Mouse (Mus musculus) heart, postnatal 36 days (tissue): ENCODE results near the gene Atp8a1. TPM values are rescaled to one million over a fixed set of nuclear protein-coding genes. Genes with fewer than 3 reads are reported as not detected.

Experiments
- DNase-seq, 2 experiments: peaks; one replicate each; pipeline ENCODE4 v3.0.0; 2021 to 2022
- intact Hi-C: fragments of 180-260 bp; cut with DNase I; formaldehyde crosslinking; loops from one replicate; pipeline ENCODE4 v1.15.1; 2025
- total RNA-seq, 2 experiments: library from RNA; stranded (reverse); gene quantifications; 2 replicates each; pipeline ENCODE4 v1.2.3; 2021

Atp8a1 gene
- total RNA-seq, 2 experiments from 2014 or later: 24.5 to 24.7 TPM

- intact Hi-C loops: loop anchor here (10.0 kb wide), 1 partner anchor 112 kb away; no protein-coding TSS in a partner anchor
These were observed 200.3 kb downstream of the Atp8a1 start for GRCm38 (mm10) chr5:67646756-67647529.

GRCm38 (mm10) chr5:67643537-67644255, 203.5 kb downstream of the Atp8a1 start:
- intact Hi-C loops: loop anchor here (10.0 kb wide), 1 partner anchor 109 kb away; no protein-coding TSS in a partner anchor
- DNase-seq: no peak

More at GRCm38 (mm10) chr5:67646756-67647529, 200.3 kb downstream of the Atp8a1 start:
- no peak for DNase-seq

- intact Hi-C loops: loop anchor here (10.0 kb wide), 1 partner anchor 107 kb away; no protein-coding TSS in a partner anchor
- no peak for DNase-seq
These were observed 205.7 kb downstream of the Atp8a1 start for GRCm38 (mm10) chr5:67641406-67642120.

- intact Hi-C loops: loop anchor here (10.0 kb wide), 1 partner anchor 106 kb away; no protein-coding TSS in a partner anchor
These were observed 206.5 kb downstream of the Atp8a1 start for GRCm38 (mm10) chr5:67640596-67641312.

GRCm38 (mm10) chr5:67634339-67634738, 212.9 kb downstream of the Atp8a1 start:
- intact Hi-C loops: no loop called here
- DNase-seq: no peak

More at GRCm38 (mm10) chr5:67640596-67641312, 206.5 kb downstream of the Atp8a1 start:
- DNase-seq: no peak

GRCm38 (mm10) chr5:67633831-67634268, 213.4 kb downstream of the Atp8a1 start:
- intact Hi-C loops: no loop called here
- no peak for DNase-seq

GRCm38 (mm10) chr5:67633138-67633782, 214.0 kb downstream of the Atp8a1 start:
- no peak for DNase-seq
- intact Hi-C loops: no loop called here

GRCm38 (mm10) chr5:67631261-67631660, 216.0 kb downstream of the Atp8a1 start:
- no peak for DNase-seq
- intact Hi-C loops: no loop called here

GRCm38 (mm10) chr5:67629861-67630260, 217.4 kb downstream of the Atp8a1 start:
- intact Hi-C loops: no loop called here
- no peak for DNase-seq

GRCm38 (mm10) chr5:67629440-67629839, 217.8 kb downstream of the Atp8a1 start:
- no peak for DNase-seq
- intact Hi-C loops: no loop called here

GRCm38 (mm10) chr5:67628180-67628940, 218.9 kb downstream of the Atp8a1 start:
- intact Hi-C loops: no loop called here
- no peak for DNase-seq

- intact Hi-C loops: no loop called here
- no peak for DNase-seq
These were observed 226.0 kb downstream of the Atp8a1 start for GRCm38 (mm10) chr5:67621230-67621629.

- intact Hi-C loops: loop anchor here (5.0 kb wide), 2 partner anchors 77 to 118 kb away; no protein-coding TSS in a partner anchor
- DNase-seq: no peak
These were observed 237.8 kb downstream of the Atp8a1 start for GRCm38 (mm10) chr5:67609520-67609837.

GRCm38 (mm10) chr5:67608674-67609519, 238.3 kb downstream of the Atp8a1 start:
- intact Hi-C loops: loop anchor here (5.0 kb wide), 2 partner anchors 77 to 118 kb away; no protein-coding TSS in a partner anchor

GRCm38 (mm10) chr5:67607804-67608673, 239.2 kb downstream of the Atp8a1 start, which contains the start of gene Shisa3:
Gene Shisa3 (plus strand): TSS chr5:67607882.
- intact Hi-C loops: loop anchor here (5.0 kb wide), 2 partner anchors 76 to 119 kb away; no protein-coding TSS in a partner anchor
- peak; percentile 22 to 61 for DNase-seq

More at GRCm38 (mm10) chr5:67608674-67609519, 238.3 kb downstream of the Atp8a1 start:
- no peak for DNase-seq

- peak; percentile 45 to 58 for DNase-seq
- intact Hi-C loops: loop anchor here (5.0 kb wide), 2 partner anchors 75 to 120 kb away; no protein-coding TSS in a partner anchor
These were observed 240.1 kb downstream of the Atp8a1 start for GRCm38 (mm10) chr5:67606916-67607803.
